Mouse (Mus musculus): Measurements from ENCODE around the gene Prdx5.

Gene Prdx5

DNA sequence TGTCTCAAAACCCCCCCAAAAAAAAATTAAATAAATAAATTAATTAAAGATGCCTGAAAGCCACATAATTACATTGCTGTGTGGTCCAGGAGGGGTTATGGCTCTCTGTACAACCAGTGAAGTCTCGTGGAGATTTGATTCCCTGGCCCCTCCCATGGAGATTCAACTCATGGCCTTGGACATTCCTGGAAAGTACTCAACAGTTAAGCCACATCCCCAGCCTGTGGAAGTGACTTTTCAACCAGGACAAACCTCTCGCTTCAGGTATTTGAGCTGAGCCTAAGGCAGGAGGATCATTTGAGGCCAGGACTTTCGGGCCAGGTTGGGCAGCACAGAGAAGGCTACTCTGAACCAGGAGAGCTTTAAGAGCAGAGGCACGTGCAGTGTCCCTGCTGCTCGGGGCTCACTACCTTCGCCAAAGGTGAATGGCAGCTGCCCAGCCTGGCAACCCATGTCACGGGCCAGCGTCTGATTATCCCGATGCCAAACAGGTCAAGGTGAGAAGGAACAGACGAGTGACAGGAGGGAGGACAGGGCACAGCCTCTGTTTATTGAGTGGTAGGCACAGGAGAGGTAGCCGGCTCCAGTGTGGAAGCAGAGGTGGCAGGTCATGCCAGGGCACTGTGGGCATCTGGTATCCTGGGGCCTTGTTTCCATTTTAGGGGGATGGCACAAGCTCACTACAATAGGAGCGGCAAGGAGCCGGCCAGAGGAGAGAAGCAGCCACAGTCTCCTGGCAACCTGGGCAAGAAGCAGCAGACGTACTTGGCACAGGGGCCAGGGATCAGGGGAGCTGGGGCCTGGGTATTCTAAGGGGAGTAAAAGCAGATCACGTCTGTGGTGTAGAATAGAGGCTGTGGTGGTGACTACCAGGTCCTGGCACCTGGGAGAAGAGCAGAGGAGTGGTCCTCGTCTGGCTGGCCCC lies 27.9 kb upstream of the Prdx5 start:
- DNase-seq, result peak in 1 of 2 experiments; percentile 15

- DNase-seq, result peak; percentile 62 to 65
Observed at GRCm38 (mm10) chr19:6936299-6936698, 26.4 kb upstream of the Prdx5 start.

DNA sequence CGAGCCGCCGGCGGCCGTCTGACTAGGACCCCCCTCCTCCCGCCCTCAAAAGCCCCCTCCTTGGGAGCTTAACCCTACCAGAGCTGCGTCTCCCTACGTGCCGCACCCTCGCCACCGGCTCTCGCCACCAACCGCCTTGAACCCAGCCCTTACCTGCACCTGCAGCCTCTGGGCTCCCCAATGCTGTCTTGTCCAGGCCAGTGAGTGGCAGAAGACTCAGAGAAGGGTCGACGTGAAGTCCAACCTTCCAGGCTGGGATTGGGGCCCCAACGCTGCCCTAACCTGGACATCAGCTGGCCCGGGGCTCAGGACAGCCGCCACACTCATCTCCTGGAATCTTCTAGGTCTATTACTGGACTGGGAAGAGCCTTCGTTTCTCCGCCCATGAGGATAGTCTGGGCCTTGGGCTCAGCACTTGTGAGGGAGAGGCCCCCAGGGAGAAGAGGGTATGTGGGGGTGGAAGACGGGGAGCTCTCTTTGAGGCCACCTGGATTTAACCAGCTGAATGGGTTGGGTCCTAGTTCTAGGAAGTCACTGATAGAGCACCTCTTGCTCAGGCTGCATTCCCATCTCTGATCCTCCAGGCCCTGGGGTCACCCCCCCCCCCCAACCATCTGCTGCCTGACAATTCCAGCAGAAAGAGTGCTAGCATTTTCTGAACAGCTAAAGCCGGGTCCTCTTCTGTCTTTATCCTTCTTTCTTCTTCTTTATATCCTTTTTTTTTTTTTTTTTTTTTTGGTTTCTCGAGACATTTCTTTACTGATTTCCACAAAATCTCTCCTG lies 24.5 kb upstream of the Prdx5 start, which contains the start of gene Kcnk4:
Gene Kcnk4, minus strand, starts transcription at position 321 of the 783 bp plus-strand sequence.
- DNase-seq, result no peak

GRCm38 (mm10) chr19:6933436-6934194 lies 23.7 kb upstream of the Prdx5 start:
- peak; percentile 57 to 73 for DNase-seq

- no peak for DNase-seq
Observed at GRCm38 (mm10) chr19:6933102-6933435, 23.2 kb upstream of the Prdx5 start.

DNA sequence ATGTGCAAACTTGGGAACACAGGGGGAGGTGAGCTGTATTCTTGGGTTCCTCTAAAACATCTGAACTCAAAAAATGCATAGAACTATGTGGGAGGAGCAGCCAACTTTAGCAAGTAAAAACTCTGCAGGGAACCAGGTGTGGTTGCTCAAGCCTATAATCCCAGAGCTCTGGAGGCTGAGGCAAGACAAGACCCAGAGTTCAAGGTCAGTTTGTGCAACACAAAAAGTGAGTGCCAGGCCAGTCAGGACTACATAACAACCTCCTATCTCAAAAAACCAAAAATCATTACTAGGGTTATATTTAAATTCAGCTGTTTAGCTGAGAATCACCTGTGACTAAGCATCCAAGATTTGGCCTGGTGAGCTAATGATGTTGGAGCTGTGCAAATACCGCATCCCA lies 22.1 kb upstream of the Prdx5 start:
- no peak for DNase-seq

GRCm38 (mm10) chr19:6931002-6931401 lies 21.1 kb upstream of the Prdx5 start:
- no peak for DNase-seq

DNA sequence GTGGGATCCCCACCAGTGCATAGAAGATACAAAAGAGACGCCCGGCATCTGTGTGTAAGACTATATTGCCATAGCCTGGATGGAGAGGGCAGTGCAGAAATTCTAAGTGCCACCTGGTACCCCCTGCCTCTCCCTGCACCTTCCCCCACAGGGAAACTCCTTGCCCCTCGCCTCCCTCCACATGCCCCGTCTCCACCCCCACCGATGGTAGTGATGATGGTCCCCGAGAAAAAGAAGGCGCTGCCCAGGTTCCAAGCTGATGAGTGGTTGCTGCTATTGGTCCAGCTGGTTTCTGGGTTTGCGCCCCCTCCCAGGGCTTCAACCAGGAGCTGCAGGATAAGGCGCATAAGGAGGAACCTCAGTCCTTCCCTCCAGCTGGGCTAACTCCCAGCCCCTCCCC lies 18.2 kb upstream of the Prdx5 start:
- DNase-seq, result no peak

DNA sequence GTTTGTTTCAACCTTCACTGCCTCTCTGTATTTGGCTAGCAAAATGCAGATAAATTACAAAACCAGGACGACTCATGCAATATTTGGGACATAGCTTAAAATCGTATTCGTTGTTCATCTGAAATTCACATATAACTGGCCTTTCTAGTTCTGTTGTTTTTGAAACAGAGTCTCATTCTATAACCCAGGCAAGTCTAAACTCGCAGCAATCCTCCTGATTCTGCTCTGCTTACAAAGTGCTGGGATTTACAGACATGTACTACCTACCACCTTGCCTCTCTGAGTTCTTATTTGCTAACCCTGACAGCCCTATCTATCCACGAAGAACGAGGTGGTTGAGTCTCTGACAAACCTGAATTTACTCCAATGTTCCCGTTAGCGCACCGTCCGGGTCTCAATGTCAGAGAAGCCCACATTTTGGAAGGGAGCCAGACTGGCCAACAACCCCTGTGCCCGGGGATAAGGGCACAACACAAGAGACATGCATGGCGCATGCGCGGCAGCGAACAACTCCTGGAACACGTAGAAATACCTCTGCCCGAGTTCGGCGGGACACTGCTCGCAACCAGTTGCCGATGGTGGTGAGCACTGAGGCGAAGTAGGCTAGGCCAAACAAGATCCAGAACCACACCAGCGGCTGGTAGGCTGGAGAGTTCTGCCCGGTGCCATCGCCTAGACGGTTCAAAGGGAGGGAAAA lies 16.8 kb upstream of the Prdx5 start:
- DNase-seq, result peak; percentile 58 to 73

- no peak for DNase-seq
Observed at GRCm38 (mm10) chr19:6925611-6926329, 15.9 kb upstream of the Prdx5 start.

GRCm38 (mm10) chr19:6925307-6925573 lies 15.3 kb upstream of the Prdx5 start, which contains the start of gene Catsperz:
TSS of gene Catsperz (minus strand) at chr19:6925380.
- DNase-seq, result peak; percentile 49 to 75

GRCm38 (mm10) chr19:6924461-6925306 lies 14.8 kb upstream of the Prdx5 start:
- peak; percentile 93 for DNase-seq

- DNase-seq, result no peak
Observed at GRCm38 (mm10) chr19:6922901-6923735, 13.2 kb upstream of the Prdx5 start.

GRCm38 (mm10) chr19:6921647-6922567 lies 12.0 kb upstream of the Prdx5 start, which contains the start of gene Esrra:
TSS of gene Esrra (minus strand) at chr19:6921813.
- peak; percentile 100 for DNase-seq

GRCm38 (mm10) chr19:6920741-6921636 lies 11.1 kb upstream of the Prdx5 start:
- peak in 1 of 2 experiments; percentile 64 for DNase-seq

- peak; percentile 68 to 80 for DNase-seq
Observed at GRCm38 (mm10) chr19:6919876-6920740, 10.2 kb upstream of the Prdx5 start.

- DNase-seq, result no peak
Observed at GRCm38 (mm10) chr19:6919431-6919830, 9.5 kb upstream of the Prdx5 start.
